Mouse (Mus musculus) left cerebral cortex, postnatal 4 days (tissue): ENCODE data around the gene Ncstn. TPM values are rescaled to one million over a fixed set of nuclear protein-coding genes. Genes with fewer than 3 reads are reported as not detected.

Experiments
- DNase-seq: peaks from one replicate; pipeline ENCODE4 v3.0.0-alpha.2; 2022
- intact Hi-C: fragments of 180-260 bp; cut with DNase I; formaldehyde crosslinking; loops from one replicate; pipeline ENCODE4 v1.15.1; 2025
- total RNA-seq, 2 experiments: library from RNA; stranded (reverse); gene quantifications; 2 replicates each; pipeline ENCODE4 v1.2.3; 2021

Ncstn gene
- total RNA-seq, 2 experiments from 2014 or later, result 80.0 to 85.3 TPM

DNA sequence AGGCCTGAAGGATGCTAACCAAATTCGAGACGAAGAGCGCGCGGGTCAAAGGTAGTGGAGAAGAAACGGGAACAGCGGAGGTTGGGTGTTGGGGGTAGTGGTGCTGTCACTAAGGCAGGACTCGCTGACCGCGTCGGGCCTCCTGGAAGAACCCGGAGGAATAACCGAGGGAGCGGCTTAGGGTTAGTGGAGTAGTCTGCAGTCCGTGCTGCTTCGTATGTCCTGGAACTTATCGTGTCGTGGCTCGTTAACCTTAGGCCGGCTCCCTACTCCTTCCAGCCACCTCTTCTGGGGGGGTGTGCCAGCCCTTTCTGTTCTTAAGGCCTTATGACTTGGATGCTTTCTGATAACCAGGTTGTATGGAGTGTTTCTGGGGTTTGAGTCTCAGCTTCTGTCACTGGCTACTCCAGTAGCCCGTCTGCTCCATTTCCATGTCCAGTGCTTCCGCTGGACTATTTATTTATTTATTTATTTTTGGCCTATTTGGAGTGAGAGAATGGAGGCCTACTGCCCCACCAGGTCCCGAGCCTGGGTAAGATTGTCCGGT, 377 bp upstream of the Ncstn start:
- no peak for DNase-seq
- intact Hi-C loops, result no loop called here

DNA sequence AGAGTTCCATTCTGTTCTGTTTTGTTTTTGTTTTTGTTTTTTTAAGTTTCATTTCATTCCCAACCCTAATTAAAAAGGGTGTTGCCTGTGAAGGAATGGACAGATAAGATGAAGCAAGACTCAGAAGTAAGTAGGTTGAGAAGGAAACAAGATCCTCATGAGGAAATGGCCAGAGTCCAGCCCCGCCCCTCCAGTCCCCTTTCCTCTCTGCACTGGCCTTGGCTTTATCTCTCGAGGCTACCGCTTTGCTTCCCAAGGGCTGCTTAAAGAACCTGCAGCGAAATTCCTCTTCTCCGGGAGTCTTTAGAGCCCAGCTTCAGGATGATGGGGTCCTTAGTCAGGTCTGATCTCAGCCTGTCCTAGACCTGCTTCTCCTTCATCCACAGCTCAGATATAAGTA, 4.6 kb downstream of the Ncstn start:
- intact Hi-C loops, result no loop called here
- no peak for DNase-seq

DNA sequence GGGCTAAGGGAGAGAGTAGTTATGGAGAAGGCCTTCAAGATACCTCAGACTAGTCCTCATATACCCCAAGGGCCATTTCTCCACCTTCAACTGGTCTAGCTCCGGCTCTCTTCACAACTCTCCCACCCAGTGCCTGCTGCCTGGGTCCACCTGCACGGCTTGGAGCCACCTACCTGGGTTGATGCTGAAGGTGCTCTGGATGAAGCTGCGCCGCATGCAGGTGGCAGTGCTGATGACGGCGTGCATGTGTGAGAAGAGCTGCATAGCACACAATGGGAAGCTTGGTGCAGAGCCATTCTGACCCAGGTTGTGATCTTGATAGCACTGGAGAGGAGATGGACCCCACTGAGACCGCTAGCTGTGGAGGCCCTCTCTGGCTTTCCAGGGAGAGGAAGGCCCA, 10.0 kb downstream of the Ncstn start:
- DNase-seq, result no peak
- intact Hi-C loops, result no loop called here

DNA sequence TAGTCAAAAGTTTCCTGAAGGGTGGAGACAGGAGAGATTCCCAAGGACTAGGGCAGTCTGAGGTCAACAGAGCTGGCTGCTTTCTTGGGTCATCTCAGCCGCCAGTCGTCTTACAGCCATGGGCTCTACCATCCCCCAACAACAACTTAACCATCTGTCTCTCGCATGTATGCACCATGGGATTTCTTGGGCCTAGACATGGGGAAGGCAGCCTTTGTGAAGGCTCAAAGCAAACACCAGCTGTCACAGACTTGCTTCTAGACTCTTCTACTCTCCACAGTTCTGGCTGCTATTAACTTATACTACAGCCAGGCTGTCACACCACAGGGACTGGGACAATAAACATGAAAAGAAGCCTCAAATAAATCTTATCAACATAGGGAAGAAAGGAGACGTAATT, 11.0 kb downstream of the Ncstn start:
- intact Hi-C loops, result no loop called here
- no peak for DNase-seq

DNA sequence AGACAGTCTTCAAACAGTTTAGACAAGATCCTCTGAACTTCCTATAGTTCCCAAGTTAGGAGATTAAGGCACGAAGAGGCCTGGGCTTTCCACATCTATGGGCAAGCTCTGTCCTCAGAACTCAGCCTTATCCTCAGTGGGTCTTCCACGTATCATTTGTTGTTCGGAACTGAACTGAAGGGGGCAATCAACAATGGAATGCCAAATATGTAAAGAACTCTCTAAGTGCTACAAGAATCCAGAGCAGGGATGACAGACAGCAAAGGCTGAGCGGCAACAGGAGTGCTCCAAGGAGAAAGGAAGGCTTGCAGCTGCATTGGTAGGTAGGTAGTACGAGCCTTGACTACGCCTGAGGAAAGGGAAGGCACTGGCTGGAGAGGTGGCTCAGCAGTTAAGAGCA, 12.4 kb downstream of the Ncstn start:
- intact Hi-C loops, result no loop called here
- DNase-seq, result no peak

DNA sequence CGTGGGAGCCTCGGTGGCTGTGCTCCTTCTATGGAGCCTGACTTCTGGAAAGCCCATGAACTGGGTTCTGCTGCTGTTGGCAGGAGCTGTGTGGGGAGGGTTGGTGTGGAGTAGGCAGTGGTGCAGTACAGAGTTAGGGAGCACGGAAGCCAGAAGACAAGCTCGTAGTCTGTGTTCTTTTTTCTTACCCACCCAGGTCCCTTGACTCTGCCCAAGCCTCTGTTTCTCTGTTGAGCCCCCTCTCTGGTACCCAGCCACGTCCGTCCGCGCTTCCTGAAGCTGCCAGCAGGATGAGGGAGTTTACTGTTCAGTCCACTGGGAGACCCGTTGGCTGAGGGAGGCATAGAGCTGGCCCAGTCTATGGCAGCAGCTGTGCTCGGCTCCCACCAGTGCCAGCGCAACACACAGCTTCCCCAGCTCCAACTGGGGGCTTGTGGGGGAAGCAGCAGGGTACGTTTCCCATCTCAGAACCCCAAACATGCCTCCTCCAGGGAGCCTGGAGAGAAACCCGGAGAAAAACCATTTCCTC, 17.9 kb downstream of the Ncstn start:
- intact Hi-C loops, result no loop called here
- peak; percentile 88 for DNase-seq

GRCm38 (mm10) chr1:172063291-172064023, 19.1 kb downstream of the Ncstn start:
- intact Hi-C loops, result no loop called here
- DNase-seq, result no peak

DNA sequence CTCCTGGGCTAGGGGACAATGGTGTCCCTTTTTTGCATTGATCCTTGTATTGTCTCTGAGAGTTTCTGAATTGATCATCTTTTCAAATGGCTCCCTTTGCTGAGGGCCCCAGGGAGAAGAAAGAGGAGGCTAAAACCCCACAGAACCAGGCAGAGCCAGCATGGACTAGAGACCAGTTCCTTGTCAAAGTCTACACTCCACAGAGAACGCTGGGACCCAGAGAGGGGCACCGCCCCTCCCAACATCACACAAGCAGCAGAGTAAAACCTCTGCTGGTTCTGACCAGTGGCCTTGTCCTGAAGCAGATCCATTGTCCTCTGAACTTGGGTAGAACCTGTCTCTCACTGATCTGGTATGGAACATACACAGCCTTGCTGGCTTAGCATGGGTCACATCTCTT, 20.5 kb downstream of the Ncstn start:
- intact Hi-C loops, result no loop called here
- no peak for DNase-seq

- intact Hi-C loops, result no loop called here
These were observed 21.4 kb downstream of the Ncstn start for GRCm38 (mm10) chr1:172061217-172061616.

DNA sequence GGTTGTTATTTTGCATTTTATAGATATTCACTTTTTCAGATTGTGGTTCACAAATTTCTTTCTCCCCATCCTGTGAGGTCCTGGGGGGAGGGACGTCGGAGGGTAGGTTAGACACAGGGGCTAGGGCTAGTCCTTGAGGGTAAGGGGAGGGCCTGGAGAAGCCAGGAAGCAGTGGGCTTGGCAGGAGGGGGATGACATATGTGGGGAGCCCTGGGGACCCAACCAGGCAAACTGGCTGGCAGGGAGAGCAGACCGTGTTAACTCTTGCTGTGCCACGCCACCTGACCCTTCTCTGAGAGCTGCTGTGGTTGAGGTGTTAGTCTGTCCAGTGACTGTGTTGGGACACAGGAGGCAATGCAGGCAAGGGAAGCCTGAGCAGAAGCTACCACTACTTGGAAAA, 21.9 kb downstream of the Ncstn start:
- DNase-seq, result peak; percentile 89
- intact Hi-C loops, result no loop called here

More at GRCm38 (mm10) chr1:172061217-172061616, 21.4 kb downstream of the Ncstn start:
- peak; percentile 84 for DNase-seq

DNA sequence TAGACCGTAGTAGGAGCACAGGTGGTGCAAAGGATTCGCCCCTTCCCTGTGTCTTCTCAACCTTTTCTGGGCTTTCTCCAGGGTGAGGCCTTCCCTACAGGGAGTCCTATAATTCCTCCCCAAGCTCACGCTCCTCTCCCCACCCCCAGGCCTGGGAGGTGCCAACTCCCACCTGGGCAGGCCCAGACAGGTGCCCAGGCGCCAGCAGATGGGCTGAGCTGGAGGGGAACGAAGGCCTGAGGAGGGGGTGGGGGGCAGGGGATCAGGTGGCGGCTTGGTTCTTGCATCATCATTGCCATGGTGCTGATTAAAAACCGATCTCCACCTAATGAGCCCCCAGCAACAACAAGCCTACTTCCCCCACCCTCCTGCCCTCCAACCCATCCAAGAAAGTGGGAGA, 23.7 kb downstream of the Ncstn start:
- intact Hi-C loops, result no loop called here
- DNase-seq, result peak; percentile 61

GRCm38 (mm10) chr1:172058321-172058720, 24.3 kb downstream of the Ncstn start:
- intact Hi-C loops, result no loop called here
- peak; percentile 72 for DNase-seq

DNA sequence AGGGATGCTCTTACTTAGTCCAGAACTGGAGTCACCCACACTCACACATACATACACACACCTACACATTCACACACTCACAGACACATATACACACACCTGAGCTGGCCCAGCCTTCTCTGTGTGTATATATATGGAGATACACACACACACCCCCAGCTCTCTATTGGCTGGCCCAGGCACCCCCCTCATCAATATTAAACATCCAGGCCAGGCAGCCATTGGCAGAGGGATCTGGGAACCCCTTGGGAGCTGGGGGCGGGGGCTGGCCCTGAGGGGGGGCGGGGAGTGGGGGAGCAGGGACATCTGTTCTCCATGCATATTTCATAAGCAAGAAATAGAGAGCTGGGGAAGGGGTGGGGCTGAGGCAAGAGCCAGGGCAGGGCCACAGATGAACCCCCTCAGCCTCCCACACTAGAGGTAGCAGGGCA, 25.1 kb downstream of the Ncstn start, which contains the start of gene Nhlh1:
Gene Nhlh1 (minus strand): TSS at position 83 of the 431 bp plus-strand sequence.
- DNase-seq, result peak; percentile 89
- intact Hi-C loops, result no loop called here

GRCm38 (mm10) chr1:172056251-172056650, 26.3 kb downstream of the Ncstn start:
- DNase-seq, result no peak
- intact Hi-C loops, result no loop called here

GRCm38 (mm10) chr1:172053541-172054440, 28.8 kb downstream of the Ncstn start:
- intact Hi-C loops, result no loop called here
- DNase-seq, result no peak

- DNase-seq, result no peak
- intact Hi-C loops, result no loop called here
These were observed 29.8 kb downstream of the Ncstn start for GRCm38 (mm10) chr1:172052766-172053279.

- intact Hi-C loops, result no loop called here
- peak; percentile 54 for DNase-seq
These were observed 33.3 kb downstream of the Ncstn start for GRCm38 (mm10) chr1:172049131-172049782.

GRCm38 (mm10) chr1:172048241-172048734, 34.3 kb downstream of the Ncstn start:
- intact Hi-C loops, result no loop called here

DNA sequence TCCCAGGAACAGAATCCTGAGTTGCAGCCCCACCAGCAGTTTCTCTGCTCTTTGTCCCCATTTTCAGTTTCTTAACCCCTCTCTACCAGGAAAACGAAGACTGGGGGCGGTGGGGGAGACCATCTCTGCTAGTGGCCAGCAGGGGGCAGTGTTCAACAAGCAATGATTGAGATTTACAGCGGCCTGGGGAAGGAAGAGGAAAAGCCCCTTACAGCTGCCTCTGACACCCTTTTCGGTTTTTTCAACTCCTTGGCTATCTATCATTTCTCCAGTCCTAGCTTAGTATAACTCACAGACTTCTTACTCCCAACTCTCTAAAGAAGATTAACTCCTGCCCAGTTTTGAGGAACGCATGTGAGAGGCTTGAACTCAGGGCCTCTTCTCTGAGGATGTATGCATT, 35.7 kb downstream of the Ncstn start:
- intact Hi-C loops, result no loop called here
- peak; percentile 82 for DNase-seq

More at GRCm38 (mm10) chr1:172048241-172048734, 34.3 kb downstream of the Ncstn start:
- no peak for DNase-seq

GRCm38 (mm10) chr1:172046410-172046809, 36.2 kb downstream of the Ncstn start:
- intact Hi-C loops, result no loop called here
- no peak for DNase-seq
